Mouse (Mus musculus) erythroblast, embryonic 14.5 days (primary cell): ENCODE results near the gene Ubald1.

Experiments used
- GATA1 ChIP-seq: IDR thresholded peaks from 2 replicates; pipeline ENCODE4 v1.6.1; 2012; ENCODE audit warnings: low read length, inconsistent platforms, mixed read lengths
- TAL1 ChIP-seq: IDR thresholded peaks from 3 replicates; pipeline ENCODE4 v1.6.1; 2012; ENCODE audit warnings: low read length, inconsistent platforms, mixed read lengths

DNA sequence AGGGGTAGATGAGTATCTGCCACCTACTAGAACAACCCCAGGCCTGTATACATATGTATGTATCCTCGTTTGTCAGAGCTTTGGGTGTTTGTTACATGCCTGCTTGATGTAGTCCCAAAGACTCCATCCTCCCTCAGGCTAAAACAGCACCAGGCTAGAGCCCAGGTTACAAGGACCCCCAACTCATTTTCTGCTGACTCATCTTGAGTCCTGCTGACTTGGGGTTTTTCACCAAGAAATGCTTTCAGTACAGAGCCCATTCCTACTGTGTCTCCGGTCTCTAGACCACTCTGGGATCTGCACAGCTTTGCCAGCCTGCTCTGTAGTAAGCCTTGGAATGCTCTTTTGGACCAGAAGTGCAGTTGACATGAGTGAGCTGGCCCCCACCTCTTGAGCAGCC is 36.5 kb upstream of the Ubald1 start:
- TF ChIP-seq TAL1 (no peak), GATA1 (no peak)
